Mouse (Mus musculus) layer of hippocampus, adult 2 months (tissue): ENCODE results near the gene Bag3. TPM values are rescaled to one million over a fixed set of nuclear protein-coding genes. Genes with fewer than 3 reads are reported as not detected.
"Not testable (repeated sequence)": the region's sequence is repeated elsewhere in the genome, so short reads cannot be mapped to it uniquely, and the experiment has no call there.

Source experiments
- DNase-seq, 2 experiments: peaks; one replicate each; pipeline ENCODE4 v3.0.0; 2022; ENCODE audit warnings: low spot score in 2 of 2
- H3K27ac ChIP-seq: fragments of 200-600 bp; 2 replicates; pipeline ENCODE4 v1.8.1; 2022
- H3K4me3 ChIP-seq: fragments of 200-600 bp; 2 replicates; pipeline ENCODE4 v1.8.1; 2022; ENCODE audit warnings: mild to moderate bottlenecking
- CTCF ChIP-seq: fragments of 200-600 bp; conservative IDR thresholded peaks from 2 replicates; pipeline ENCODE4 v1.8.1; 2022; ENCODE audit warnings: antibody characterized with exemption, mild to moderate bottlenecking, moderate library complexity
- total RNA-seq, 2 experiments: library from RNA; stranded (reverse); gene quantifications; 2 replicates each; pipeline ENCODE4 v1.2.3; 2021

Gene Bag3
- total RNA-seq, 2 experiments from 2014 or later = 10.3 to 11.0 TPM

- peak; percentile 77 for TF ChIP-seq CTCF
- no peak for DNase-seq
- Histone ChIP-seq H3K27ac (no peak overlapping the region), H3K4me3 (no peak overlapping the region)
Measured at GRCm38 (mm10) chr7:128563373-128563772, 40.0 kb downstream of the Bag3 start.

GRCm38 (mm10) chr7:128566311-128566710 is 42.9 kb downstream of the Bag3 start:
- no peak for TF ChIP-seq CTCF
- H3K4me3 ChIP-seq = no peak overlapping the region
- DNase-seq = no peak
- no peak overlapping the region for H3K27ac ChIP-seq

DNA sequence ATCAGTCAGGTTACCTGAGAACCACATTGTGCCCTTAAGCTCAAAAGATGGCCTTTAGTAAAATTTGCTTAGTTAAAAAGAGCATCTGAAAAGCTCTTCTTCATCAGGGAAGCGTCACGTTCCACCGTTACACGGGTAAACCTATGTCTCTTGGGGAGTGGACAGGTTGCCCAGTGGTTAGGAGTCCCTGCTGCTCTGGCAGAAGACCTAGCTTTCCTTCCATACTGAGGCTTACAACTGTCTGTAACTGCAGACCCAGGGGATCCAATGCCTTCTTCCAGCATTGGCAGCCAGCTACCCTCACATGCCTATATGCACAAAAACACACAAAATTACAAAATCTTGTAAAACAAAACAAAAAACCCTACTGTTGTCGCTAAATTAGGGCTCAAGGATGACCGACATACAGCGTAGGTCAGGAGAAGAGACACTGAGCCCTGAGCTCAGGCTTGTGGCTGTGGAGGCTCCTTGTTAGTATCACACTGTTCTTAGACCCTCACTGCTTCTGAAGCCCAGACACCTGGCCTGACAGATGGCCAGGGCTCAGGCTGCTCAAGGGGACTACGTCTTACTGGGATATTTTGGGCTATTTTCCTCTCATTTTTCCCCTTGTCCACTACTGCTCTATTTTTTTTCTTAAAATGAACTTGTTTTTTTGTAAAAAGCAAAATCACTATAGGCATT is 44.3 kb downstream of the Bag3 start:
- no peak for TF ChIP-seq CTCF
- no peak overlapping the region for H3K27ac ChIP-seq
- DNase-seq = no peak
- H3K4me3 ChIP-seq = no peak overlapping the region

DNA sequence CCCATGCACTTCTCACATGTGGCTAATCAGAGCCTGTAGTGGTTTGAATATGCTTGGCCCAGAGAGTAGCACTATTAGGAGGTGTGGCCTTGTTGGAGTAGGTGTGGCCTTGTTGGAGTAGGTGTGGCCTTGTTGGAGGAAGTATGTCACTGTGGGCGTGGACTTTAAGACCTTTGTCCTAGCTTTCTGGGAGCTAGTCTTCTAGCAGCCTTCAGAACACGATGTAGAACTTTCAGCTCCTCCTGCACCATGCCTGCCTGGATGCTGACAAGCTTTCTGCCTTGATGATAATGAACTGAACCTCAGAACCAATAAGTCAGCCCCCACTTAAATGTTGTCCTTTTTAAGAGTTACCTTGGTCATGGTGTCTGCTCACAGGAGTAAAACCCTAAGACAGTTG is 46.0 kb downstream of the Bag3 start:
- DNase-seq, H3K27ac ChIP-seq, H3K4me3 ChIP-seq: not testable (repeated sequence)

- Histone ChIP-seq H3K4me3 (no peak overlapping the region), H3K27ac (no peak overlapping the region)
- no peak for TF ChIP-seq CTCF
- no peak for DNase-seq
Measured at GRCm38 (mm10) chr7:128569987-128570656, 46.7 kb downstream of the Bag3 start.

- H3K27ac ChIP-seq, H3K4me3 ChIP-seq, DNase-seq: not testable (repeated sequence)
Measured at GRCm38 (mm10) chr7:128570657-128571056, 47.2 kb downstream of the Bag3 start.

DNA sequence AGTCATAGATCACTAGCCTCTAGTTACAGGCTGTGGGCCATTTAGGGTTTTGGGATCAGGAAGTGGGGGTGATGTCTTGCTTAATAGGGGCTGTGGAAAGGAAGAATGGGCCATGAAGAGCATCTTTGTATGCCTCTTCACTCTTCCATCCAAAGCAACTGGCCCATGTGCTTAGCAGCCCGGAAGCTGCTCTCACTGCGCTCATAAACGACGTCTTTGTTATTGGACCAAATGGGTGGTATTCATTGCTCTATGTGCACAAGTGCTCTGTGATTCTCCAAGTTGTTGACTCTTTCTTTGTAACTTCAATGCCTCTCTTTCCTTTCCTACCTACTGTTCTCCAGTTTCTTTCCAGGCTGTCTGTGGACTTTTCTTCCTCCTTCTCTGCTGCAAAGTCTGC is 48.6 kb downstream of the Bag3 start:
- TF ChIP-seq CTCF = no peak
- no peak for DNase-seq
- Histone ChIP-seq H3K4me3 (no peak overlapping the region), H3K27ac (no peak overlapping the region)

DNA sequence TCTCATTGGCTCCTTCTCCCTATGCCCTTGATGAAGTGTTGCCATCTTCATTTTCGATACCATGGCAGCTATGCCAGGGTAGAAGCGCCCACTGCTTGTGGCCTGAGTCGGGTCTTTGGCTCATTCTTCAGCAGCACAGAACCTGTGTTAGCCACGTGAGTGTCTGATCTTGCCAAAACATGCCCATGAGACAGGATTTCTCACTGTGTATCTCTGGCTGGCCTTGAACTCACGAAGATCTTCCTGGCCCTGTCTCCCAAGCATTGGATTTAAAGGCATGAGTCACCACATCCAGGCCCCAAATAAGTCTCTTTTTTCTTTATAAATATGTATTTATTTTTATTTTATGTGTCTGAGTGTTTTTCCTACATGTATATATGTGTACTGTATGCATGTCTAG is 51.8 kb downstream of the Bag3 start:
- no peak for TF ChIP-seq CTCF
- no peak for DNase-seq
- H3K4me3 ChIP-seq = no peak overlapping the region
- H3K27ac ChIP-seq = no peak overlapping the region

DNA sequence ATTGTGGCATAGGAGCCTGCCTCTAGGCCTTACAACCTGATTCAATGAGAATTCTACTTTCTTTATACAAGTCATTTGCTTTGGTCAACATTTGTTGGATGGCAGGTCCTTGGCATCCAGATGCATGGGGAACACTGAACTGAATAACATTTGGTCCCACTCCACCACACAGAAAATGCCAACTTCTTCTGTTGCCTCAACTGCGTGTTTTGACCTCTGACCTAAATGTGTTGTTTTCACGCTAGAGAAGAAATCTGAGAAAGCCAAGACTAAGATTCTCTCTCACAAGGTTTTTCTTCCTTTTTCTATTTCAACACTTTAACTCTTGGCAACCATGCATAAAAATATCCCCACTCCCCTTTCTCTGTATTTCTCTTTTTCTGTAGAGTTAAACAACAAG is 52.4 kb downstream of the Bag3 start:
- Histone ChIP-seq H3K4me3 (no peak overlapping the region), H3K27ac (no peak overlapping the region)
- no peak for DNase-seq
- no peak for TF ChIP-seq CTCF

- no peak for TF ChIP-seq CTCF
- H3K4me3 ChIP-seq = no peak overlapping the region
- H3K27ac ChIP-seq = no peak overlapping the region
- DNase-seq = no peak
Measured at GRCm38 (mm10) chr7:128577607-128578006, 54.2 kb downstream of the Bag3 start.

DNA sequence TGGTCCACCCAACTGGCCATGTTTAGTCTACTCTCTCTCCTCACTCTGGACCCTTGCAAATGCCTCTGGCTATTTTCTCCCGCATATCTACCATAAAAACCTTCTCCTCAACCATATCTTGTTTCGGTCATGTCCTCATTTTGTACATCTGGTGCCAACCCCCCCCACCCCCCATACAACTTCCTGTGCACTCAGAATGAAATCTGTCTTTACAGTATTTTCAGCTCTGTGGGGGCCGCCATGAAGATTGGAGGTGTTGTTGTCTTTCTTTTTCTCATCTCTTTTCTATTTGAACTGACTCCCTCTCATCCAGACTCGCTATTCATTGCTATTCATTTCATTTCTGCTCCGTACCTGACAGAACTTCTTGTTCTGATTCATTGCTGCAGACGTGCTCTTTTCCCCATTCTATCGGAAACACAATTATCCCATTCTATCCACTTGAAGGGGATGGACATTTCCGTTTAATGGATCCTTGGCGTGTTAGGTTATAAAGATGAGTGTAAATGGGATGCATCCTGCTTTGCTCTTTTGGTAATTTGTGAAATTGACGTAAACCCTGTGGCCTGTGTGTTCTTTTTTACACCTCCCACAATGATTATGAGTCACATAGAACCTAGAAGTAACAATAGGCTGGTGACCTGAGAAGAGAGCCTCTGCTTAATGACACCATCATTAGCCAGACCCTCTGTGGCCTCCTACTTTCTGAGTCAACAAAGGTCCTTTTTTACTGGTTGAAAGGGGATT is 55.0 kb downstream of the Bag3 start:
- no peak overlapping the region for H3K4me3 ChIP-seq
- no peak for DNase-seq
- no peak for TF ChIP-seq CTCF
- no peak overlapping the region for H3K27ac ChIP-seq

DNA sequence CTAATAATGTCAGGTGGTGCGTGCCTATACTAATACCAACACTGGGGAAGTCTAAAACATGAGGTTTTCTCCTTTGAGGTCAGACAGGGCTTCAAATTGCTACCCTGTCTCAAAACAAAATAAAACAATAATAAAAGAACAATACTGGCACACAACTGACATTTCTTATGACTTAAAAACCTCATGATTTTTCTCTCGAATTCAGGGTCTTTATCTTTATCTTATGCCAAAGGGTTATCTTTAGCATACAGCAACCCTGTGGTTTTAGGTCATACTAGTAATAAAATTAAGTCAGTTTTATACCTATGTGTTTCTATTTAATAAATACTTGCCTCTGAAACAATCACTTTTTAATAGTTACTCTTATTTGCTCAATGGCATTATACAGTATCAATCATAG is 56.0 kb downstream of the Bag3 start:
- no peak overlapping the region for H3K4me3 ChIP-seq
- no peak overlapping the region for H3K27ac ChIP-seq
- no peak for TF ChIP-seq CTCF
- DNase-seq = no peak

- Histone ChIP-seq H3K4me3 (no peak overlapping the region), H3K27ac (no peak overlapping the region)
- no peak for DNase-seq
- no peak for TF ChIP-seq CTCF
Measured at GRCm38 (mm10) chr7:128580318-128580717, 56.9 kb downstream of the Bag3 start.

GRCm38 (mm10) chr7:128581864-128582484 is 58.6 kb downstream of the Bag3 start:
- H3K27ac ChIP-seq = no peak overlapping the region
- no peak for DNase-seq
- no peak overlapping the region for H3K4me3 ChIP-seq
- no peak for TF ChIP-seq CTCF
